Mouse (Mus musculus): Measurements from ENCODE around the gene Ptchd4. TPM values are rescaled to one million over a fixed set of nuclear protein-coding genes. Genes with fewer than 3 reads are reported as not detected.

The Ptchd4 gene
- 5.7 and 6.1 TPM in 2 replicates for polyA plus RNA-seq (2014; fragmentation: Nextera tagmentation; extraction: Ambion mirVana)

GRCm38 (mm10) chr17:42315669-42316611 lies at the start of gene Ptchd4:
Gene Ptchd4, plus strand, starts transcription at chr17:42315947.
- ATAC-seq (ENCODE audit: insufficient read depth, low FRiP score, low TSS enrichment): peak; percentile 74
- peak; percentile 69 for DNase-seq (ENCODE audit: low spot score)
- Histone ChIP-seq H3K4me1 (ENCODE audit: control insufficient read depth, insufficient read depth, low read length) (no peaks in the 10 kb centered on the region; the same call in 1 of the 2 replicates), H3K4me2 (ENCODE audit: low read depth) (peak within 1 kb of the TSS; percentile 92), H3K27ac (ENCODE audit: low read depth, low read length) (0 out of 2 replicates have a peak within 1 kb of the TSS, but pooled peaks have one; percentile 23), H3K4me3 (ENCODE audit: low read depth, low read length) (peak within 1 kb of the TSS; percentile 59), H3K27me3 (ENCODE audit: control insufficient read depth, insufficient read depth, low read length) (0 out of 2 replicates have a peak, but pooled peaks cover 4% of the 10 kb centered on the region), H3K36me3 (ENCODE audit: control insufficient read depth, insufficient read depth, low read length) (no peaks in the 10 kb centered on the region), H3K9ac (ENCODE audit: low read length) (peak within 1 kb of the TSS; percentile 56), H3K9me3 (ENCODE audit: control insufficient read depth, low read length) (no peaks in the 10 kb centered on the region)
- WGBS: under 1% methylated on average over 43 of the region's 56 CpGs

- no peak overlapping the region for H3K4me3 ChIP-seq (ENCODE audit: low read depth, low read length)
- H3K36me3 ChIP-seq (ENCODE audit: control insufficient read depth, insufficient read depth, low read length): no peaks in the 10 kb centered on the region
- no peak overlapping the region for H3K4me2 ChIP-seq (ENCODE audit: low read depth)
- no peak overlapping the region for H3K27ac ChIP-seq (ENCODE audit: low read depth, low read length)
- H3K9ac ChIP-seq (ENCODE audit: low read length): no peak overlapping the region
- DNase-seq (ENCODE audit: low spot score) (no peak), ATAC-seq (ENCODE audit: insufficient read depth, low FRiP score, low TSS enrichment) (no peak)
- H3K27me3 ChIP-seq (ENCODE audit: control insufficient read depth, insufficient read depth, low read length): no peaks in the 10 kb centered on the region
- no peaks in the 10 kb centered on the region for H3K4me1 ChIP-seq (ENCODE audit: control insufficient read depth, insufficient read depth, low read length)
- 84% methylated on average over 2 of the region's 2 CpGs for WGBS
- H3K9me3 ChIP-seq (ENCODE audit: control insufficient read depth, low read length): no peaks in the 10 kb centered on the region
Observed at GRCm38 (mm10) chr17:42276861-42277260, 38.9 kb upstream of the Ptchd4 start.

- no peaks in the 10 kb centered on the region for H3K27me3 ChIP-seq (ENCODE audit: control insufficient read depth, insufficient read depth, low read length)
- H3K4me2 ChIP-seq (ENCODE audit: low read depth): no peak overlapping the region
- H3K4me1 ChIP-seq (ENCODE audit: control insufficient read depth, insufficient read depth, low read length): no peaks in the 10 kb centered on the region
- H3K9me3 ChIP-seq (ENCODE audit: control insufficient read depth, low read length): no peaks in the 10 kb centered on the region
- no peaks in the 10 kb centered on the region for H3K36me3 ChIP-seq (ENCODE audit: control insufficient read depth, insufficient read depth, low read length)
- H3K27ac ChIP-seq (ENCODE audit: low read depth, low read length): no peak overlapping the region
- no peak overlapping the region for H3K9ac ChIP-seq (ENCODE audit: low read length)
- no peak overlapping the region for H3K4me3 ChIP-seq (ENCODE audit: low read depth, low read length)
- WGBS: 82% methylated on average over 1 of the region's 1 CpGs
- ATAC-seq (ENCODE audit: insufficient read depth, low FRiP score, low TSS enrichment) (no peak), DNase-seq (ENCODE audit: low spot score) (no peak)
Observed at GRCm38 (mm10) chr17:42284391-42284790, 31.4 kb upstream of the Ptchd4 start.

- no peaks in the 10 kb centered on the region for H3K4me1 ChIP-seq (ENCODE audit: control insufficient read depth, insufficient read depth, low read length)
- no peak overlapping the region for H3K4me3 ChIP-seq (ENCODE audit: low read depth, low read length)
- no peaks in the 10 kb centered on the region for H3K36me3 ChIP-seq (ENCODE audit: control insufficient read depth, insufficient read depth, low read length)
- no peak overlapping the region for H3K4me2 ChIP-seq (ENCODE audit: low read depth)
- no peak overlapping the region for H3K27ac ChIP-seq (ENCODE audit: low read depth, low read length)
- 80% methylated on average over 3 of the region's 3 CpGs for WGBS
- DNase-seq (ENCODE audit: low spot score) (no peak), ATAC-seq (ENCODE audit: insufficient read depth, low FRiP score, low TSS enrichment) (no peak)
- H3K9me3 ChIP-seq (ENCODE audit: control insufficient read depth, low read length): no peaks in the 10 kb centered on the region
- H3K27me3 ChIP-seq (ENCODE audit: control insufficient read depth, insufficient read depth, low read length): no peaks in the 10 kb centered on the region
- no peak overlapping the region for H3K9ac ChIP-seq (ENCODE audit: low read length)
Observed at GRCm38 (mm10) chr17:42286255-42286654, 29.5 kb upstream of the Ptchd4 start.

GRCm38 (mm10) chr17:42290341-42290740 lies 25.4 kb upstream of the Ptchd4 start:
- H3K4me1 ChIP-seq (ENCODE audit: control insufficient read depth, insufficient read depth, low read length): no peaks in the 10 kb centered on the region
- DNase-seq (ENCODE audit: low spot score): no peak

GRCm38 (mm10) chr17:42291793-42292192 lies 24.0 kb upstream of the Ptchd4 start:
- no peaks in the 10 kb centered on the region for H3K9me3 ChIP-seq (ENCODE audit: control insufficient read depth, low read length)
- no peak for ATAC-seq (ENCODE audit: insufficient read depth, low FRiP score, low TSS enrichment)
- H3K36me3 ChIP-seq (ENCODE audit: control insufficient read depth, insufficient read depth, low read length): no peaks in the 10 kb centered on the region
- H3K27ac ChIP-seq (ENCODE audit: low read depth, low read length): no peak overlapping the region
- H3K4me3 ChIP-seq (ENCODE audit: low read depth, low read length): no peak overlapping the region
- no peak overlapping the region for H3K4me2 ChIP-seq (ENCODE audit: low read depth)
- 51% methylated on average over 5 of the region's 5 CpGs for WGBS
- no peak overlapping the region for H3K9ac ChIP-seq (ENCODE audit: low read length)
- H3K4me1 ChIP-seq (ENCODE audit: control insufficient read depth, insufficient read depth, low read length): no peaks in the 10 kb centered on the region
- DNase-seq (ENCODE audit: low spot score): no peak
- H3K27me3 ChIP-seq (ENCODE audit: control insufficient read depth, insufficient read depth, low read length): no peaks in the 10 kb centered on the region

More at GRCm38 (mm10) chr17:42290341-42290740, 25.4 kb upstream of the Ptchd4 start:
- H3K27ac ChIP-seq (ENCODE audit: low read depth, low read length): no peak overlapping the region
- H3K9me3 ChIP-seq (ENCODE audit: control insufficient read depth, low read length): no peaks in the 10 kb centered on the region
- ATAC-seq (ENCODE audit: insufficient read depth, low FRiP score, low TSS enrichment): no peak
- no peaks in the 10 kb centered on the region for H3K36me3 ChIP-seq (ENCODE audit: control insufficient read depth, insufficient read depth, low read length)
- H3K4me3 ChIP-seq (ENCODE audit: low read depth, low read length): no peak overlapping the region
- H3K27me3 ChIP-seq (ENCODE audit: control insufficient read depth, insufficient read depth, low read length): no peaks in the 10 kb centered on the region
- no peak overlapping the region for H3K4me2 ChIP-seq (ENCODE audit: low read depth)
- no peak overlapping the region for H3K9ac ChIP-seq (ENCODE audit: low read length)

GRCm38 (mm10) chr17:42297986-42298385 lies 17.8 kb upstream of the Ptchd4 start:
- Histone ChIP-seq H3K4me3 (ENCODE audit: low read depth, low read length) (no peak overlapping the region), H3K27ac (ENCODE audit: low read depth, low read length) (no peak overlapping the region), H3K4me2 (ENCODE audit: low read depth) (no peak overlapping the region), H3K9ac (ENCODE audit: low read length) (no peak overlapping the region), H3K36me3 (ENCODE audit: control insufficient read depth, insufficient read depth, low read length) (no peaks in the 10 kb centered on the region), H3K4me1 (ENCODE audit: control insufficient read depth, insufficient read depth, low read length) (no peaks in the 10 kb centered on the region), H3K27me3 (ENCODE audit: control insufficient read depth, insufficient read depth, low read length) (no peaks in the 10 kb centered on the region), H3K9me3 (ENCODE audit: control insufficient read depth, low read length) (no peaks in the 10 kb centered on the region)
- ATAC-seq (ENCODE audit: insufficient read depth, low FRiP score, low TSS enrichment): no peak
- WGBS: 75% methylated on average over 4 of the region's 4 CpGs
- DNase-seq (ENCODE audit: low spot score): no peak

GRCm38 (mm10) chr17:42299681-42300080 lies 16.1 kb upstream of the Ptchd4 start:
- no peak overlapping the region for H3K9ac ChIP-seq (ENCODE audit: low read length)
- no peak overlapping the region for H3K4me3 ChIP-seq (ENCODE audit: low read depth, low read length)
- ATAC-seq (ENCODE audit: insufficient read depth, low FRiP score, low TSS enrichment) (no peak), DNase-seq (ENCODE audit: low spot score) (no peak)
- no peaks in the 10 kb centered on the region for H3K27me3 ChIP-seq (ENCODE audit: control insufficient read depth, insufficient read depth, low read length)
- H3K4me2 ChIP-seq (ENCODE audit: low read depth): no peak overlapping the region
- 84% methylated on average over 3 of the region's 3 CpGs for WGBS
- no peaks in the 10 kb centered on the region for H3K4me1 ChIP-seq (ENCODE audit: control insufficient read depth, insufficient read depth, low read length)
- H3K27ac ChIP-seq (ENCODE audit: low read depth, low read length): no peak overlapping the region
- no peaks in the 10 kb centered on the region for H3K36me3 ChIP-seq (ENCODE audit: control insufficient read depth, insufficient read depth, low read length)
- H3K9me3 ChIP-seq (ENCODE audit: control insufficient read depth, low read length): no peaks in the 10 kb centered on the region

Data from neural tube, embryonic 11.5 days (tissue).